Mouse (Mus musculus) cerebellum, postnatal 10 days (tissue): ENCODE data around the gene Scn1b.

Source experiments
- DNase-seq, 2 experiments: peaks; one replicate each; pipeline ENCODE4 v3.0.0; 2021; ENCODE audit warnings: mixed read lengths in 2 of 2

Scn1b gene

DNA sequence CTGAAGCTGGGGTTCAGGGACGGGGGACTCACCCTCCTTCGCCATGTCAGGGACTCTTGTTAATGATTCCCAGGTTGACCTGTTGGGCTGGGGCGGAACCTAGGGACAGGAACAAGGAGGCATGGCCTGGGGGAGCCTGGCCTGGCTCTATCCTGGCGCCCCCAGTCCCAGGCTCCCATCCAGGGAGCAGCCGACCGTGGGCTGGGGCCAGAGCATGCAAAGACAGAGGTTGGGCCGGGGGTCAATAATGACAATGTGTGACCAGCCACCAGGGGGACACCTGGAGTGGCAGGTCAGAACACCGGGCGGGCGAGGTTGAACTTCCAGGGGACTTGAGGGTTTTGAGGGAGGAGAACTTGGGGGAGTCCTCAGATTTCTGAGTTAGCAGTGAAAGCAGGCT lies 12.2 kb downstream of the Scn1b start:
- no peak for DNase-seq

DNA sequence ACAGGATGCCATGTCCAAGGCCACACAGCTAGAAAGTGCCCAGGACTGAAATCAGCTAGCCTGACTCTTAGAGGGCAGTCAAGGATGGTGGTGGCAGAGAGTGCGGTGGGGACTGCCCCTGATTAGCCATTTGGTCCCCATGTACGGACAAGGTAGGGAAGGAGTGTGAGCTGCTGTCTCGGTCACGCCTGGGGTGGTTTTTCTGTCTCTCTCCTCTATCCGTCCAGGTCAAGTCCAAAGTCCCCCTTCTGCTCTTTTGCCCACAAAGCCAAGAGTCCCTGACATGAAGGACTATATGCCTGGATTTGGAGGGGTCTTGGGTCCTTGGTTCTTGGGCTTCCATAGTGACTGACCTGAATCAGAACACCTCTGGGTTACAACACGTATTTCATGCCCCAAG lies 13.0 kb downstream of the Scn1b start:
- DNase-seq, result no peak

- no peak for DNase-seq
Observed at GRCm38 (mm10) chr7:31112036-31112435, 14.8 kb downstream of the Scn1b start.

DNA sequence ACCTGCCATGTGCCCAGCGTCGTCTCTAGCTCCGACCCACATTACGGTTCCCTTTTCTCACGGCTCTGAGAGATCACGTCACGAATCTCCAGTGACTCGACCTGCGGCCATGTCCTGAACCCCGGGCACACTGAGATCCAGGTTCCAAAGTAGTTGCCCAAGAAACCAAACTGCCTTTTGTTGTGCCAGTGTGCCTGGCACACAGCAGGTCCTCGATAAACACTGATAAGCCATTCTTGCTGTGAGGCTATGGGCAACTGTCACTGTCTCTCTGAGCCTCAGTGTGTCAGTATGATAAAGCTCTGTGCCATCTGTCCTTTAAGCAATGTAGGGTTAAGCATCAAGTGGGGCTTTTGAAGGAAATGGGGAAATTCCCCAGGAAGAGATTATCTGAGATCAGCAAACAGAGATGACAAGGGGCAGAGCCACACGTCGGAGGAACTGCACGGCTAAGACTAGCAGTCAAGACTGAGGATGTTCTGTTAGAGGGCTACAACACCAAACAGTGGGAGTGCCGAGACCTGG lies 15.9 kb downstream of the Scn1b start:
- no peak for DNase-seq

DNA sequence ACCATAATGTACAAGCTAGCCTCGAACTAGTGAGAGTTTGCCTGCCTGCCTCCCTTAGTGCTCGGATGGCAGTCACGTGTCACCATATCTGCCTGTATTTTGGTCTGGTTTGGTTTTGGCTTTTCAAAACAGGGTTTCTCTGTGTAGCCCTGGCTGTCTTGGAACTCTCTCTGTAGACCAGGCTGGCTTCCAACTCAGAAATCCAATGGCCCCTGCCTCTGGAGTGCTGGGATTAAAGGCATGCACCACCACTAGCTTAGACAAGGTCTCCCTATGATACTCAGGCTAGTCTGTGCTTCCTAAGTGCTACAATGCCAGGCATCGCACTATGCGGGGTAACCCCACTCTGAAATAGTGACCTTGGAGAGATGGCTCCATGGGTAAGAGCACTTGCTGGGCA lies 17.0 kb downstream of the Scn1b start:
- DNase-seq, result no peak

- peak; percentile 69 to 70 for DNase-seq
Observed at GRCm38 (mm10) chr7:31109091-31109490, 17.7 kb downstream of the Scn1b start.

DNA sequence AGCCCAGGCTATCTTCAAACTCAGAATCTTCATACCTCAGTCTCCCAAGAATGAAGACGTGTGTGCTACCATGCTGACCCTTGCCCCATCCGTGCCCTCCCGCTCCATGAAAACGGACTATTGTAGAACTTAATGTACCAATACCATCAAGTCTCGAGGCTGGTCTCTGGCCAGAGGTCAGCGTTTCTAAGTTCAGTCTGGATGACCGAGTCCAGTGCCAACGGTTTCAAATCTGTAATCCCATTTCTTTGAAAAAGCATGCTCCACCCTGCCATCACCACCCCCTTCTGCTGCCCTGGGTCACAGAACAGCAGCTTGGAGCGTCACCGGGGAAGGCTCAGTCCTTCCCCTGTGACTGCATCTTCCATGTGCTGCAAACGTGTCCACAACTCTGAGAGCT lies 19.0 kb downstream of the Scn1b start:
- no peak for DNase-seq

DNA sequence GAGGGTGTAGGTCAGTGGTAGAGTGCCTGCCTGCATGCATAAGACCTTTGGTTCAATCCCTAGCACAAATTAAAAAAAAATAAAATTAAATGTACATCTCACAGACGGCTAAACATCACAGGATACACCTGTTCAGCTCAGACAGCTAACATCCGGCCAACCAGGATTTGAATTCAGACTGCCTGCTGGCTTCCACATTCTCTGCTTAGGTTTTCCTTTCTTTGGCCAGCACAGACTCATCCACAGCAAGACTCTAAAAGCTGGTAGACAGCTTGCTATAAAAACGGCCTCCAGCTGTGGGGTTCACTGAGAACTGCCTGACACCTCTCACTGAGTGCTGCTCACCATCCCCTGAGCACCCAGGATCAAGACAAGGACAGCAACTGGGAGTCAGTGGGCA lies 20.6 kb downstream of the Scn1b start:
- DNase-seq, result no peak

- peak; percentile 75 to 79 for DNase-seq
Observed at GRCm38 (mm10) chr7:31105061-31105768, 21.6 kb downstream of the Scn1b start.

DNA sequence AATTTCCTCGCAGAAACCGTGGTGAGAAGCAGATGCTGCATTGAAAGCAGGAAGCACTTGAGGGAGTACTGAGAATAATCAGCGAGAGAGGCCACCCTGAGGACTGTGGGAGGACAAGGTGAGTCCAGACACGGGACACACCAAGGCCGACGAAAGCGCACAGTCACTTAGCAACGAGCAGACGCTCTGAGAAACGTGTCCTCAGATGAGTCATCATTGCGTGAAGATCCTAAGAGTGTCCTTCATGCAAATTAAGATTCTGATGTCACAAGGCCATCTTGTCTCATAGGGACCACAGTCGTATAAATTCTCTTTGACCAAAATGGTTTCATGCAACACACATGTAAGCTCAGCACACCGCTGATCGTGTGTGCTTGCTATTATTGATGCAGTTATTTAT lies 26.0 kb downstream of the Scn1b start:
- no peak for DNase-seq

- peak in 1 of 2 experiments; percentile 43 for DNase-seq
Observed at GRCm38 (mm10) chr7:31099612-31099982, 27.2 kb downstream of the Scn1b start.

GRCm38 (mm10) chr7:31098697-31099611 lies 27.8 kb downstream of the Scn1b start:
- peak in 1 of 2 experiments; percentile 49 for DNase-seq

GRCm38 (mm10) chr7:31097583-31098248 lies 29.1 kb downstream of the Scn1b start:
- DNase-seq, result peak; percentile 97 to 98

DNA sequence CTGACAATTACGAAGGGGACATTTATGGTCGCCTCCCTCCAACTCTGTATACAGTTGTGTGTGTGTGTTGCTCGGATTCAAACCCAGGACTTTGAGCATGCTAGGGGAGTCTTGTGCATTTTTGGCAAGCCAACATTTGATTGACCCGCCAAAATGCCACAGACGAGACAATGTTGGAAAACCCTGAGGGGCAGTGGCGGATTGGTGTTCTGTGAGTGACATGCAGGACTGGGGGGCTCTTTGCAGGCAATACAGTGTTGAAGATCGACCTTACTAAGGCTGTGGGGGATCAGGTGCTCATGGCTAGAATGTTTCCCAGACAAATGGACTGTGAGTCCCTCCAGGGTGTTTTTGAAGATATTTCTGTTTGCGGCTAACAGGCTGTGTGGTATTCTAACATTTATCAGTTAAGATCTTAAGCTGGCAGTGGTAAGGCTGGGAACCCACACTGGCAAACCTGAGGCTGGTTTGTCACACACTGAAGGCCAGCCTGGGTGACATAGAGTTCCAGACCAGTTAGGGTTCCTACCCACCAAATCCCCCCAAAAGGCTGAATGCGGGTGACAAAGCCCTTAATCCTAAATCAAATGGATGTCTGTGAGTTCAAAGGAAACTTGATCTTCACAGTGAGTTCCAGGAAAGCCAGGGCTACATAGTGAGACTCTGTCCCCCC lies 29.8 kb downstream of the Scn1b start:
- no peak for DNase-seq

- peak; percentile 70 for DNase-seq
Observed at GRCm38 (mm10) chr7:31094774-31095501, 31.9 kb downstream of the Scn1b start.

GRCm38 (mm10) chr7:31089721-31090120 lies 37.1 kb downstream of the Scn1b start:
- no peak for DNase-seq

DNA sequence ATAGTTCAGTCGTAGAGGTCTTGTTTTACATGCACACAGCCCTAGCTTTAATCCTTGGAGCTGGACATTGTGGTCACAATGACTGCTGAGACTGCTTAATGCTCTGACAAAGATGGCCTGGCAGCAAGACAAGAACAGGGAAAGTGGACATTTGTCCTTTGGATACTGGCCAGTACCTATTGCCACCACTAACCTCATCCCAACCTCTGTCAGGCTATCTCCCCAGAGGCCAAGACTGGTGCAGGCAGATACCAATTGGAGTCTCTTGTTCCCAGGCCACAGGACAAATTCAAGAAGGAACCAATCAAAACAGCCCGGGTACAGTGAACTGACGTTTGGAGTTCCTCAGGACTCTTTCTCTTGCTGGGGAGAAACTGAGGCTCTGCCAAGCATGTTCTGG lies 38.6 kb downstream of the Scn1b start:
- DNase-seq, result no peak

GRCm38 (mm10) chr7:31087262-31087661 lies 39.5 kb downstream of the Scn1b start:
- no peak for DNase-seq

GRCm38 (mm10) chr7:31086175-31086755 lies 40.5 kb downstream of the Scn1b start:
- peak in 1 of 2 experiments; percentile 15 for DNase-seq

DNA sequence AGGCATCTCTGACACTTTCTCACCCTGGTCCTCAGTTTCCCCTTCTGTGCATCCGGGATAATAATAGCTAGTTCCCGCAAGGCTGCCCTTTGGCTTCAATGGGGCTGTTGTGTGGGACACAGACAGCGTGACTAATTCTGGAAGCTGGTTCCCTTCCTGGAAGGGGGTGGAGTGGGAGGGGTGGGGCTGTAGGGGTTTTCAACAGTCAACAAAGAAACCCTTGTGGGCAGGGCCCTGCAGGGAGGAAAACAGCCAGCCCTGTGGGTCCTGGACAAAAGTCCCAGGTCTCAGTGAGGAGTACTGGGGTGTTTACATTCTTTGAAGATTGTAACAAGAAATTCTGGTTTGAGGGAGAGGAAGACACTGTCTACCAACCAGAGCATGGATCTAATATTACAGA lies 41.6 kb downstream of the Scn1b start:
- peak in 1 of 2 experiments; percentile 47 for DNase-seq

- no peak for DNase-seq
Observed at GRCm38 (mm10) chr7:31084140-31084539, 42.7 kb downstream of the Scn1b start.
